21 mouse cellular contexts compared by ENCODE assay signal in the genomic region with DNA sequence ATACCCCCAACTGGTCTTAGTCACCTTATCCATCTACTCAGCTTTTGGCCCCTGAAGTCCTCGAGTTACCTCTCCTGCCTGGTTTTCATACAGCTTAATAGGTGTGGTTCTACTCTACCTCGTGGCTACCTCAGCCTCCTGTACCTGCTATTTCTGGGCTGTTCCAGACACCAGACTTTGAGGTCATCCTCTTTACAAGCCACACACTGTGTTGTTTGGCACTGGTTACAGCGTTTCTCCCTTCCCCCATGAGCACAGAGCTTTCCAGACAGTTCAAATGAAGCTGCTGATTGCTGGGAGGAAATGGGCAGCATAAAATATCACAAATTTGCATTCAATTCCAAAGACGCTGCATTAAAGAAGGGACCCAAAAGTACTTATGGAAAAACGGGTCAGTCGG. TPM values are rescaled to one million over a fixed set of nuclear protein-coding genes. Genes with fewer than 3 reads are reported as not detected.
DNase-seq lines count a peak whose midpoint lies in the region; ATAC-seq lines count a peak whose summit lies in the region.
"Had no signal": no experiment of that assay in that cellular context is flagged by ENCODE, and none has a peak within 500 bp of the region (broad histone marks: within the 10 kb centered on the region; RNA-seq: fewer than 3 reads in every experiment).

No protein-coding gene starts in this region.

- no peak overlapping the region for H3K9ac ChIP-seq in heart, embryonic 12.5 days

- no peaks in the 10 kb centered on the region for H3K9me3 ChIP-seq in heart, embryonic 12.5 days (replicated peaks)
- H3K9me3 ChIP-seq: G1E had no signal

- no peak overlapping the region for H3K4me2 ChIP-seq in heart, embryonic 12.5 days

- H3K36me3 ChIP-seq in heart, embryonic 12.5 days, result peaks cover 3% of the 10 kb centered on the region

- intact Hi-C loops in heart, postnatal 10 days (cut with DNase I), result no loop called here
- intact Hi-C loops in heart, postnatal 14 days (cut with DNase I), result loop anchor here (5.0 kb wide), 1 partner anchor 83 kb away; no protein-coding TSS in a partner anchor

- no peak overlapping the region for H3K4me3 ChIP-seq in heart, embryonic 12.5 days

- no peaks in the 10 kb centered on the region for H3K27me3 ChIP-seq in heart, embryonic 12.5 days (replicated peaks)
- H3K27me3 ChIP-seq: CH12.LX, Patski had no signal

- peak; percentile 91 for DNase-seq in heart, adult 11 months
- DNase-seq in heart, adult 18-20 months, result peak; percentile 40 to 62
- DNase-seq in heart, postnatal 10 days, result no peak
- peak; percentile 46 for DNase-seq in heart, adult 8-10 months (ENCODE audit: low spot score)
- no peak for DNase-seq in heart, postnatal 14 days
- DNase-seq: adrenal gland, adult 2 months; adrenal gland, adult 8-10 months; adrenal gland, postnatal 10 days; adrenal gland, postnatal 14 days; adrenal gland, postnatal 25 days; adrenal gland, postnatal 36 days; B cell, adult 2 months; cerebellum, adult 11 months; cerebellum, adult 11-12 months; cerebellum, adult 18-20 months had no signal

- 65% methylated on average over 6 of the region's 6 CpGs for WGBS in heart, embryonic 12.5 days

- ATAC-seq in heart, embryonic 12.5 days (ENCODE audit: insufficient number of reproducible peaks, low FRiP score), result no peak
- ATAC-seq: activated CD4-positive, CD25-positive, alpha-beta regulatory T cell, adult 4 months; CD4-positive, CD25-positive, alpha-beta regulatory T cell, adult 4 months; Patski had no signal

- peaks cover 19% of the 10 kb centered on the region for H3K4me1 ChIP-seq in heart, embryonic 12.5 days (replicated peaks)

- H3K27ac ChIP-seq in heart, embryonic 12.5 days (ENCODE audit: poor library complexity, severe bottlenecking), result no peak overlapping the region

RNA-seq across cellular contexts. Expression of gene Wdr1, which starts 1.8 kb away (rescaled TPM):
- 253 and 257 TPM in 2 replicates for polyA plus RNA-seq in heart, embryonic 12.5 days (2016; fragmentation: Nextera tagmentation; extraction: Ambion mirVana)
- total RNA-seq in heart, adult 18-20 months (2021), result 100 to 1,000 TPM; 122 to 133 TPM
- total RNA-seq in heart, postnatal 10 days (2021), result 100 to 1,000 TPM; 184 to 188 TPM
- 100 to 1,000 TPM; 109 to 129 (median 118) TPM for total RNA-seq in heart, adult 8-10 months (2022)
- 100 to 1,000 TPM; 119 to 146 TPM for total RNA-seq in heart, postnatal 14 days (2021)

Comparison
In these comparisons a context has a peak if more than half of its experiments do, and no peak if none do; other contexts are left out.
1. DNase-seq: peak in heart, adult 11 months (single experiment), heart, adult 18-20 months (2 of 2) and heart, adult 8-10 months (single experiment); none in heart, postnatal 10 days (0 of 2) and heart, postnatal 14 days (0 of 2).